Mouse (Mus musculus) heart, embryonic 12.5 days (tissue): ENCODE results near the gene Tbce. TPM values are rescaled to one million over a fixed set of nuclear protein-coding genes. Genes with fewer than 3 reads are reported as not detected.
"Not testable (repeated sequence)": the region's sequence is repeated elsewhere in the genome, so short reads cannot be mapped to it uniquely, and the experiment has no call there.

ENCODE experiments used
- ATAC-seq: fragments of 200-750 bp; cut with Nextera tagmentation; 2 replicates; pipeline ENCODE4 v1.8.0; 2017; ENCODE audit warnings: moderate TSS enrichment, moderate library complexity; ENCODE audit not compliant: insufficient number of reproducible peaks, low FRiP score
- H3K27ac ChIP-seq: fragments of 300-500 bp; sonication (generic); 2 replicates; pipeline ENCODE4 v1.5.1; 2016; ENCODE audit warnings: mild to moderate bottlenecking, moderate library complexity; ENCODE audit not compliant: poor library complexity, severe bottlenecking
- H3K27me3 ChIP-seq: fragments of 300-500 bp; sonication (generic); replicated peaks from 2 replicates; pipeline ENCODE4 v1.6.1; 2016; ENCODE audit warnings: mild to moderate bottlenecking, moderate library complexity
- H3K36me3 ChIP-seq: fragments of 300-500 bp; sonication (generic); 2 replicates; pipeline ENCODE4 v1.6.1; 2016; ENCODE audit warnings: mild to moderate bottlenecking, moderate library complexity
- H3K4me1 ChIP-seq: fragments of 300-500 bp; sonication (generic); replicated peaks from 2 replicates; pipeline ENCODE4 v1.6.1; 2016; ENCODE audit warnings: mild to moderate bottlenecking
- H3K4me2 ChIP-seq: fragments of 300-500 bp; sonication (generic); 2 replicates; pipeline ENCODE4 v1.6.1; 2016; ENCODE audit warnings: mild to moderate bottlenecking, moderate library complexity
- H3K4me3 ChIP-seq: fragments of 300-500 bp; sonication (generic); 2 replicates; pipeline ENCODE4 v1.5.1; 2016; ENCODE audit warnings: mild to moderate bottlenecking
- H3K9ac ChIP-seq: fragments of 300-500 bp; sonication (generic); 2 replicates; pipeline ENCODE4 v1.6.1; 2016; ENCODE audit warnings: mild to moderate bottlenecking, moderate library complexity
- H3K9me3 ChIP-seq: fragments of 300-500 bp; sonication (generic); replicated peaks from 2 replicates; pipeline ENCODE4 v1.6.1; 2016; ENCODE audit warnings: mild to moderate bottlenecking, moderate library complexity
- WGBS: fragments of 180-500 bp; shearing (Covaris S2); methylation state at CpG from one replicate; pipeline ENCODE4 v1.1.7; 2016; 5-methylcytosine and 5-hydroxymethylcytosine counted together
- polyA plus RNA-seq: library from polyadenylated mRNA; unstranded; fragments of >200 nt; fragmentation: Nextera tagmentation; extraction: Ambion mirVana; gene quantifications from 2 replicates; pipeline ENCODE4 v1.2.1, GENCODE M21; 2016

Tbce gene
- polyA plus RNA-seq, 1 experiment from 2014 or later = 38.1 TPM

- not testable (repeated sequence) for H3K4me3 ChIP-seq, H3K36me3 ChIP-seq, H3K27ac ChIP-seq, H3K9ac ChIP-seq, ATAC-seq, H3K27me3 ChIP-seq, H3K4me2 ChIP-seq, H3K9me3 ChIP-seq
- H3K4me1 ChIP-seq = peaks cover 12% of the 10 kb centered on the region
- 88% methylated on average over 3 of the region's 3 CpGs for WGBS
These were observed 4.1 kb downstream of the Tbce start for GRCm38 (mm10) chr13:14035352-14035751.

- H3K4me3 ChIP-seq = no peak overlapping the region
These were observed 5.4 kb downstream of the Tbce start for GRCm38 (mm10) chr13:14034073-14034348.

GRCm38 (mm10) chr13:14033309-14034072 lies 5.9 kb downstream of the Tbce start:
- Histone ChIP-seq H3K9ac (no peak overlapping the region), H3K4me2 (no peak overlapping the region), H3K27ac (peak overlapping the region; percentile 48), H3K4me1 (peaks cover 4% of the 10 kb centered on the region), H3K4me3 (no peak overlapping the region), H3K9me3 (no peaks in the 10 kb centered on the region), H3K27me3 (no peaks in the 10 kb centered on the region), H3K36me3 (peaks cover 9% of the 10 kb centered on the region)
- peak; percentile 56 for ATAC-seq
- 76% methylated on average over 5 of the region's 5 CpGs for WGBS

More at GRCm38 (mm10) chr13:14034073-14034348, 5.4 kb downstream of the Tbce start:
- Histone ChIP-seq H3K27ac (no peak overlapping the region), H3K9ac (no peak overlapping the region), H3K27me3 (no peaks in the 10 kb centered on the region), H3K36me3 (peaks cover 6% of the 10 kb centered on the region), H3K4me2 (no peak overlapping the region), H3K4me1 (peaks cover 8% of the 10 kb centered on the region), H3K9me3 (no peaks in the 10 kb centered on the region)
- ATAC-seq = peak; percentile 90

GRCm38 (mm10) chr13:14026154-14026820 lies 13.2 kb downstream of the Tbce start:
- ATAC-seq = no peak
- WGBS = 94% methylated on average over 6 of the region's 6 CpGs
- H3K36me3 ChIP-seq = peaks cover 28% of the 10 kb centered on the region

GRCm38 (mm10) chr13:14025554-14025953 lies 13.9 kb downstream of the Tbce start:
- Histone ChIP-seq H3K9me3 (no peaks in the 10 kb centered on the region), H3K4me1 (no peaks in the 10 kb centered on the region), H3K27me3 (no peaks in the 10 kb centered on the region), H3K4me2 (no peak overlapping the region), H3K36me3 (peaks cover 28% of the 10 kb centered on the region), H3K4me3 (no peak overlapping the region), H3K27ac (no peak overlapping the region), H3K9ac (no peak overlapping the region)
- ATAC-seq = no peak
- 90% methylated on average over 6 of the region's 6 CpGs for WGBS

More at GRCm38 (mm10) chr13:14026154-14026820, 13.2 kb downstream of the Tbce start:
- no peaks in the 10 kb centered on the region for H3K9me3 ChIP-seq
- H3K4me1 ChIP-seq = no peaks in the 10 kb centered on the region
- H3K27me3 ChIP-seq = no peaks in the 10 kb centered on the region
- H3K4me3 ChIP-seq = no peak overlapping the region
- no peak overlapping the region for H3K27ac ChIP-seq
- H3K4me2 ChIP-seq = no peak overlapping the region
- no peak overlapping the region for H3K9ac ChIP-seq

- H3K4me3 ChIP-seq, H3K27me3 ChIP-seq, H3K4me2 ChIP-seq, H3K9ac ChIP-seq, ATAC-seq, H3K4me1 ChIP-seq, H3K27ac ChIP-seq, H3K9me3 ChIP-seq: not testable (repeated sequence)
- 39% methylated on average over 12 of the region's 12 CpGs for WGBS
- H3K36me3 ChIP-seq = peaks cover 26% of the 10 kb centered on the region
These were observed 18.0 kb downstream of the Tbce start for GRCm38 (mm10) chr13:14021417-14021816.

GRCm38 (mm10) chr13:14018852-14019251 lies 20.6 kb downstream of the Tbce start:
- no peak overlapping the region for H3K4me3 ChIP-seq
- no peak overlapping the region for H3K27ac ChIP-seq
- 89% methylated on average over 3 of the region's 3 CpGs for WGBS
- ATAC-seq = no peak; the same call in 1 of the 2 replicates
- no peaks in the 10 kb centered on the region for H3K9me3 ChIP-seq
- H3K4me2 ChIP-seq = no peak overlapping the region
- H3K36me3 ChIP-seq = peaks cover 30% of the 10 kb centered on the region
- no peaks in the 10 kb centered on the region for H3K4me1 ChIP-seq
- H3K9ac ChIP-seq = no peak overlapping the region
- no peaks in the 10 kb centered on the region for H3K27me3 ChIP-seq

- Histone ChIP-seq H3K4me3 (no peak overlapping the region), H3K4me1 (no peaks in the 10 kb centered on the region), H3K9me3 (no peaks in the 10 kb centered on the region), H3K36me3 (peaks cover 34% of the 10 kb centered on the region), H3K27me3 (no peaks in the 10 kb centered on the region), H3K27ac (no peak overlapping the region), H3K4me2 (no peak overlapping the region), H3K9ac (no peak overlapping the region)
- ATAC-seq = peak; percentile 73; the same call in 1 of the 2 replicates
These were observed 21.2 kb downstream of the Tbce start for GRCm38 (mm10) chr13:14018283-14018682.

GRCm38 (mm10) chr13:14015609-14016008 lies 23.8 kb downstream of the Tbce start:
- peaks cover 55% of the 10 kb centered on the region for H3K36me3 ChIP-seq
- H3K4me2 ChIP-seq = no peak overlapping the region
- H3K9me3 ChIP-seq = no peaks in the 10 kb centered on the region
- H3K4me1 ChIP-seq = no peaks in the 10 kb centered on the region
- no peak overlapping the region for H3K4me3 ChIP-seq
- 90% methylated on average over 6 of the region's 6 CpGs for WGBS
- no peak overlapping the region for H3K27ac ChIP-seq
- H3K9ac ChIP-seq = no peak overlapping the region
- no peaks in the 10 kb centered on the region for H3K27me3 ChIP-seq
- no peak for ATAC-seq

- Histone ChIP-seq H3K9ac (no peak overlapping the region), H3K36me3 (peaks cover 58% of the 10 kb centered on the region)
- WGBS = 90% methylated on average over 4 of the region's 4 CpGs
These were observed 24.9 kb downstream of the Tbce start for GRCm38 (mm10) chr13:14014540-14014939.

GRCm38 (mm10) chr13:14014001-14014400 lies 25.4 kb downstream of the Tbce start:
- H3K27me3 ChIP-seq = no peaks in the 10 kb centered on the region
- H3K36me3 ChIP-seq = peaks cover 58% of the 10 kb centered on the region
- ATAC-seq = no peak
- no peak overlapping the region for H3K4me3 ChIP-seq
- WGBS = 94% methylated on average over 2 of the region's 2 CpGs
- H3K4me1 ChIP-seq = no peaks in the 10 kb centered on the region
- H3K9me3 ChIP-seq = no peaks in the 10 kb centered on the region
- H3K4me2 ChIP-seq = no peak overlapping the region
- H3K9ac ChIP-seq = no peak overlapping the region
- H3K27ac ChIP-seq = no peak overlapping the region

More at GRCm38 (mm10) chr13:14014540-14014939, 24.9 kb downstream of the Tbce start:
- no peaks in the 10 kb centered on the region for H3K4me1 ChIP-seq
- ATAC-seq = no peak
- H3K27me3 ChIP-seq = no peaks in the 10 kb centered on the region
- H3K4me2 ChIP-seq = no peak overlapping the region
- H3K27ac ChIP-seq = no peak overlapping the region
- H3K9me3 ChIP-seq = no peaks in the 10 kb centered on the region
- H3K4me3 ChIP-seq = no peak overlapping the region
